Mouse (Mus musculus) MEL-GATA-1-ER (cell line): ENCODE data around the gene E330021D16Rik.
A peak's percentile ranks its signal among the peaks of the same experiment; 100 is the strongest.
"Not testable (repeated sequence)": the region's sequence is repeated elsewhere in the genome, so short reads cannot be mapped to it uniquely, and the experiment has no call there.

Experiments
- DNase-seq: peaks from one replicate; pipeline ENCODE4 v3.0.0-alpha.2; 2012; ENCODE audit warnings: low read depth; ENCODE audit errors: extremely low read depth

Gene E330021D16Rik

DNA sequence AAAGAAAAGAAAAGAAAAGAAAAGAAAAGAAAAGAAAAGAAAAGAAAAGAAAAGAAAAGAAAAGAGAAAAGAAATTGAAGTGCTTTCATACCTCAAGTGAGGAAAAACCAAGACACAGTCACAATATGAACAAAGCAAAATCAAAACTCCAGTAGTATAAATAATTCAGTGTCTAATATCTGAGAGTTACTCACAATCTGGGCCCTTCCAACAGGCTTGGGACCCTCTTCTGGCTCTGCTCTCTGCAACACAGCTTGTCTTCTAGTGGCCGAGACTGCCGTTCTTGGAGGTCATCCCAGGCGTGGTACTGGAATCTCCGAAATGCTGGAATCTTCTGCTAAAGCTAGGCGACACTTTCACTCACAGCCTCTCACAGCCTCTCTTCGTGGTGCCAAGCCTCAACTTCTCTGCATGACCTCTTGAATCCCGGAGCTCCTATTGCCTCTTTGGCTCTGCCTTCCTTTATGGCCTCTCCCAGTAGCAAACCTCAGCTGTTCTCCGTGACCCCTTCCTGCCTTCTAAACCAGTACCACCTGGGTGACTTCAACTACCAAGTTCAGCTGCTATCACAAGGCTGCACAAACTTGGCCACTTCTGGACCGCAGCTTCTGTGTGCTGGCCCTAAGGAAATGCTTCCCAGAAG, at the start of gene E330021D16Rik:
Gene E330021D16Rik (minus strand): TSS at position 437 of the 643 bp plus-strand sequence.
- DNase-seq, result no peak

DNA sequence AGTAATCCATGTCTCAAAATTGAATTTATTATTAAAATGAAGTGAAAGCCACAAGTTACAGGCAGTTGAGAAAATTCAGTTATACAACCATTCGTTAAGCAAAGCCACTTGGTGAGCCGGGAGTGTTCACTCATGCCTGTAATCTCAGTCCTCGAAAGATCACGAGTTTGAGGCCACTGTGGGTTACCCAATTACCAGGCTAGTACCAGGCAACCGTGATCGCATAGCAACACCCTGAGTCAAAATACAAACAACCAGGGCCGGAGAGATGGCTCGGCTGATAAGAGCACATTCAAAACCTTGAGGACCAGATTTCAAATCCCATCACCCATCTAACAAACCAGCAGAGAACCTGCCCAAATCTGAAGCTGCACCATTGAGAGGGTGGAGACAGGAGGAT, 49.7 kb upstream of the E330021D16Rik start:
- DNase-seq, result no peak

DNA sequence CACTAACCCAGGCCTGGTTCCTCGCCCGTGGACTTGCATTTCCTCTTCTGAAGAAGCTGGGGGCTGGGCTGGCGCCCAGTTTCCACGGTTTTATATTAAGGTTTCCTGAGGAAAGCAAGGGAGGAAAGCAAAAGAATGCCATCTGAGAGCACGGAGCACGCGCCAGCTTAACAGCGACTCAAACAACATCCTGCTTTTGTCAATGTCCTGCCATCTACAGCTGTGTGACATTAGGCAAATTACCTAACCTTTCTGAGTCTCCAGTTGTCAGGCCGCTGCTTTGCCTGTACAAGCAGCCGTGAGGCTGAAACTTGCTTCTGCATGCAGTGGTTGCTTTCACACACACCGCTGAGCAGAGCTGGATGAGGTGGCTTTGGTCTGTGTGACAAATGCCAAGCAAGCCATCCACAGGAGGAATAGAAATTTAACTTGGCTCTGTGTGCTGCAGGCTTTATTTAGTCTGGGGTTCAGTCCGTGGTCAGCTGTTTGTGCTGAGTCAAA, 48.8 kb upstream of the E330021D16Rik start:
- no peak for DNase-seq

DNA sequence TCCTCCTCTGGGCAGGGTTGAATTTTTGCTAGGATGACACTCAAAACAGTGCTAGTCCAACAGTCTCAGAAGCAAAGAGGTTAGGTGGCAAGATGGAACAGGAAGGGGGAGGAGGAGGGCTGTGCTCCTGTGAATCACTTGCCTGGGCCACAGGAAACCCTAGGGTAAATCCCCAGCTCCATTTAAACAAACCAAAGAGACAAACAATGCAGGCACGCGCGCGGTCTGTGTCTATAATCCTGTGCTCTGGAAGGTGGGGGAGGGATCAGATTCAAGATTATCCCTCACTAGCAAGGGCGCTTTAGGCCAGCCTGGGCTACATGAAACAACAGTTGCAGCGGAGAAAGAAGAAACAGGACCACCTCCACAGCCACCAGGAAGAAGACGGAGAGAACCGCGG, 48.1 kb upstream of the E330021D16Rik start:
- DNase-seq, result no peak

DNA sequence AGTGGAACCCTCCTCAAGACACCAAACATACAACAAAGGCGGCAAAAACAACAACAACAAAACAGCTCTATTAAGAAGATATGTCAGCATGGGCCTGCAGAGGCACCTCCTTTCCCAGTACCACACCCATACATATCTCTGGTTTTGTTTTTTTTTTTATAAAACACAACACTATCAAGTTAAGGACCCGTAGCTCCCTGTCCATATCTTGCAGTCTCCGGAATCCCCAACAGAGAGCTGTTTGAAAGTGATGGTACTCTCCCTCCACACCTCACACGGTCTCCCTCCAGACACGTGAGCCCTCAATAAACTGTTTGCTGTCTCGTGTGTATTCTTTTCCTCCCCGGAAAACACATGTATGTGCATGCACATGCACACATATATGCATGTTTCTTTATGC, 43.8 kb upstream of the E330021D16Rik start:
- DNase-seq, result no peak

DNA sequence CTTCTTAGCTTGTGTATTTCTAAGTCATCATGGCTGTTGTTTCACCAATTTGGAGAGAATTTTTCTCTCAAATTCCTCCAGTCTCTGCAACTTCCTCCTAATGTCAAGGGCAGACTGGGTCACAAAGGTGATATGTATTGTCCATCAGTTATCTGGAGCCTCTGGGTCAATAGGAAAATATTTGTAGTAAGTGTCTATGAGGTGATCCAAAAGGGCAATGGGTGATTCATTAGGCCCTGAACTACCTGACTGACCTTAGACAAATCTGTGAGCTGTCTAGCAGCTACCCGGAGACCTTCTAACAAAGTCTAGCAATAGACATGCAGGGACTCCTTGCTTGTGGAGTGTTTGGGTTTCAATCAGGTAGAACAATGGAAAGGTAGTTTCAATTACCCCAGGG, 40.9 kb upstream of the E330021D16Rik start:
- no peak for DNase-seq

DNA sequence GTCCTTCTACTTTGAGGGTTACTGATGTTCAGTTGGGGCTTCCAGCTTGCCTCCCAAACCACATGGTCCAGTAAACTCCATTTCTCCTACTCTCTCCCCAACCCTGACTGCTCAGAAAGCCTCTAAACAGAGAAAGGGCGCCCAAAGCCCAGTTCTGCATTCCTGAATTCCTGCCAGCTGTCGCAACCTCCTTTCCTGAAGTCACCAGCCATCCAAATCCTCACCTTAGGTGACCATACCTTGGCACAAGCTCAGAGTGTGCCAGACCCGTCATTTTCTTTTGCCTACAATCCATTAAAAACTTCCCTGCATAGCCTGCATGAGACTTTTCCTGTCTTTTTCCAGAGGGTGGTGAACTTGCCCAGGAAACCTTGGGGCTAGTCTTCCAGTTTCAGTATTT, 40.3 kb upstream of the E330021D16Rik start:
- DNase-seq, result no peak

DNA sequence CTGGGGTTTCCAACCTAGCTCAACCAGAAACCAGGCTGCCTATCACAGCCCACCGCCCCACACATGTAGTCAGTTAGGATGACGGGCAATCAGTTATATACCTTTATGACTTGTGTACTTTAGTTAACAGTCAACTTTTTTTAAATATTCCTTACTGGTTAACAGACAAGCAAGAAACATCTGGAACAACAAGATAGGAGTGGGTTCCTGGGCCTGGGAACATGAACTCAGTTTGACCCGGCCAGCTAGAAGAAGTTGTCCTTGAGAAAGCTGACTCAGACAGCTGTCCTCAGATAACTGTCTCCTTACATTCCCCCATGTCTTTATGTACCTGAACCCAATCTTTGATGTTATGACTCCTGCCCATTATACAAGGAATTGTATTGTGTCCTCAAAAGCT, 37.3 kb upstream of the E330021D16Rik start:
- no peak for DNase-seq

DNA sequence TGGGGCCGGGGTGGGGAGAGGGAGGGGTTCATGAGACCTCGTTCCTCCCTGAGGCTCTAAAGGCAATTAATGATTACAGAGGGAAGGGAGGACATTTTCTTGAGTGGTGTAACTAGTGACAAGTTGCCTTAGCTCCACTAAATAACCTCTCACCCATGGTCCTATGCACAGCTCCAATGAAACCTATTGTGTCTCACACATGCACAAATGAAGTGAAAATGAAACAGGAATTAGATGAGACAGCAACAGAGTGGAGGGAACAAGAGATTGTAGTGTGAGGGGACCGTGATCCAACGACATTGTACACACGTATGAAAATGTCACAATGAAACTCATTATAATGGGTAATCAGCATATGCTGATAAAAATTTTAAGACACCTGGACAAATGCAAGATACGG, 35.5 kb upstream of the E330021D16Rik start:
- DNase-seq, result no peak

DNA sequence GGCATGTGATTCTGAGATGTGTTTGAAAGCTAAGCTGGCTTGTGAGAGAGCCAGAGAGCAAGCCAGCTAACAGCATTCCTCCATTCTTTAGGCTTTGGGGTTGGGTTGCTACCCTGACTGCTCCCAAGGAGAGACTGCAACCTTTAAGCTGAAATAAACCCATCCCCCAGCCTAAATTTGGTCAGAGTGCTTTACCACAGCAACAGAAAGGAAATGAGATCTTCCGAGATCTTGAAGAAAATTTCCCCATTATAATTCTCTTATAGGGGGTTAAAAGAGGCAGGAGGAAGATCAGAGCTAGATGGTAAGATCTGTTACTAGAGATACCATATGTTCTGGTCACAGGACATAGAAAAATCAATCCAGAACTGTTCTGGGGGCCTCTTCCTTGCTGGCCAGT, 34.6 kb upstream of the E330021D16Rik start:
- DNase-seq, result no peak

DNA sequence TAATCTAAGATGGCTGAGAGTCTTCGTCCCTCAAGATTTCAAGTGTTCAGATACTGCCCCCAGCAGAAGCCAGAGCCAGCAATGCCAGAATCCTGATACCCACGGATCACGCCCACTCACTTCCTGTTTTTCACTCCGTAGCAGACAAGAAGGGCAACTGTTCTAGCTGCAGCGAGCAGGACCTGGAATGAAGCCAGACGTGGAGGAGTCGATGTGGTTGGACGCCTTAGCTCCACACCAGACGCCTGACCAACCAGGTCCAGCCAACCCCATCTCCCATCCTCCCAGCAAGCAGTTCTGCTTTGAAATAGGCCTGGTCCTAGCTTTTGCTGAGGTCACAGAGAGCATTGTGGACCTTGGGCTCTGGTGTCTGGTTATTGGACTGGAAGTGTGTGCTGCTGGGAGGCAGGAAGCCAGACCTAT, 33.9 kb upstream of the E330021D16Rik start:
- peak; percentile 94 for DNase-seq

DNA sequence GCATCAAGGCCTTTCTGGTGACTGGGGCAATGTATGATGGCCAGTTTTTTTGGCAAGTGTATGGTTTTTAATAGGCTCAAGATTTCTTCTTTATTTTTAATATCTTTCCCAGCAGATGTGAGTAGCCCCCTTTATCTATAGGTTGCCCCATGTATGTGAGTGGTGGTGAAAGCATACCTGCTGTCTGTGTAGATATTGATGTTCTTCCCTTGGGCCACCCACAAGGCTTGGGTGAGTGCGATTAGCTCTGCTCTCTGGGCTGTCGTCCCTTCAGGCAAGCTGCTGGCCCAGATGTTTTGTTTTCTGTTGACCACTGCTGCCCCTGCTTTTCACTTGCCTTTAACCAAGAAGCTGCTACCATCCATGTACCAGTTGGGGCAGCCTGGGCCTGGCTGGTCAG, 23.8 kb upstream of the E330021D16Rik start:
- not testable (repeated sequence) for DNase-seq

DNA sequence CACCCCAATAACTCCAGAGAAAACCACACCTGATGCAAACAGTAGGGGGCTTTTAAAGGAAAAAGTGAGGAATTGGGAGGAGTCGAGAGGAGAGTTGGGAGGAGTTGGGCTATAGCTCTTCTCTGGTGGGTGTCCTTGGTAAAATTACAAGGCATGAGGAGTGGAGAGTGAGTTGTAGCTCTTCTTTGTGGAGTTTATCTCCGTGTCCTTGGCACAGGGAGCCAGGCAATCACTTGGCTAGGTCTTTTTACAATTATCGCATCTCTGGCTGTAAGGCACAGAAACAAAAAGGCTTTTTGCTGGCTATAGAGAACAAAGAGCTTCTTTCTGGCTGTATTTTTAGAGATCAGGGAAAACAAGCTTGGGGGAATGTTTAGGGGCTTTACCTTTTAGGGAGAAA, 20.8 kb upstream of the E330021D16Rik start:
- DNase-seq, result not testable (repeated sequence)

DNA sequence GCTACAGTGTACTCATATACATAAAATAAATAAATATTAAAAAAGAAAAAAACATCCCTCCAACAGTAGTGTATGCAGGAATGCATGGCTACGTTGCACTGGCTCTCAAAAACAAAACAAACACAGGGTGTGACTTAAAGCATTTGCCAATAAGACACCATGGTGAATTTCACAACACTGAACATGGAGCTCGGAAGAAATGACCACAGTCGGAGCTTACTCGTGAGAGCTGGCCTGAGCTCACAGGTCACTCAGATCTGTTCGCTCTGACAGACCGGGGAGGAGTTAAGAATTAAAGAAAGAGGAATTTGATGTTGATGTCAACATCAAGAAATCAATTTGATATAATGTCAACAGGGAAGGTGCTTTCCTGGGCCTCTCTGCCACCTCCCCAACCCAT, 18.2 kb upstream of the E330021D16Rik start:
- DNase-seq, result no peak

DNA sequence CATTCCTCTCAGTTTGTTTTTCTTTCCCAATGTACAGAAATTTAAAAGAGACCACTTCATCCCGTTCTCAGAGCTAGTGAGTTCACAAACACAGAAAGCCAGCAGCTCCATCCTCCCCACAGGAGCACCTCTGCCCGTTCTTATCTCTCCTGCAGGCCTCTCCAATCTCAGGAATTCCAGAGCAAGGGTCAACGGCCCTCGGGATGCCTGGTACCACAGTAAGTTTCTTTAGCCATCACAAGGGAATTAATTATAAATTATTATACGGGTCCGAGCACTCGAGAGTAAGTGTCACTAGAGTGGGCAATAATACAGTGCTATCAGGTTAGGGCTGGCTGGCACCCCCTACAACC, 16.5 kb upstream of the E330021D16Rik start:
- DNase-seq, result no peak

DNA sequence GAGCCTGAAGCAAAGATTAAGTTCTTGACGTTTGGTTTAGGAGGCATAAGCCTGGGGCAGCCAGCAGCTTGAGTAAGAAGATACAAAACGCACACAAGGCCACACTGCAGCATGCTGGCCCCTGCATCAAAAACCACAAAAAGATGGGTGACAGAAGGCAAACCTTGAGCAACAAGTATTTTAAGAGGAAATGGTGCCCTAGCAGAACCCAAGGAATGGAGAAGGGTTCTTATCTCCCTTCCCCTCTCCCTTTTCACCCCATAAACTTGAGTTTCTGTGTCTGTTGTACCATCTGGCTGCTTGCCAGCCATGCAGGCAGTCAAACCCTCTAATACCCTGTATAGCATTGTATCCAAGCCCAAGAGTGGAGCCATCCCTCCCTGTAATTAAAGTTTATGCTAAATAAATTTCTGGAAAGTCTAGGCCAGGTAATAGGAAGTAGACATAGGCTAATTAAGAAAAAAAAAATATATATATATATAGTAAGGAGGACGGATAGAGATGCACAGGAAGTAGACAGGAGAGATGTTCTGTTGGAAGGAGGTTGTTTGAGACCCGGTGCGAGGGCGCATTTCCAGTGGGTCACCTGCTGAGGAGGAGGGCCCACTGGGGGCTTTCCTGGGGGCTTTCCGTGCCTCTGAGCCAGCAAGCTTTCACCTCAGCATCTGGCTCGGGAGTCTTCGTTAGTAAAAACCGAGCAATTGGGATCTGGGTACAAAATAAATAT, 16.0 kb upstream of the E330021D16Rik start:
- DNase-seq, result peak; percentile 92

DNA sequence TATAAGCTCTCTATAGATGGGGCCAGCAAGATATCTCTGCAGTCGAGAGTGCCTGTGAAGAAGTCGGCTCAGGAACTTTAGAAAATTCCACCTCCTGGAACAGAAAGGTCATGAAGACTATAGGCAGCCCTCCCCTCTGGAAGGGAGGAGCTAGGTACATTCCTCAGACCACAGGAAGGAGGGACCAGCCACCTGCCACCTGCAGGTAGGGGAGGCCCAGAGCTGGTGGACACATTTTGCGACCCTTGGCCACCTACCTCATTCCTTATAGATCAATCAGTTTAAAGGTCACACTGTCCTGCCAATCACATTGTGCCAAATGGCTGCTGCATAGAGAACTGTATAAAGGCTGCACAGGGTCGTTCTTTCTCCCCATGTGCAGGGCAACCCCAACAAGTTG, 14.1 kb upstream of the E330021D16Rik start:
- DNase-seq, result no peak

DNA sequence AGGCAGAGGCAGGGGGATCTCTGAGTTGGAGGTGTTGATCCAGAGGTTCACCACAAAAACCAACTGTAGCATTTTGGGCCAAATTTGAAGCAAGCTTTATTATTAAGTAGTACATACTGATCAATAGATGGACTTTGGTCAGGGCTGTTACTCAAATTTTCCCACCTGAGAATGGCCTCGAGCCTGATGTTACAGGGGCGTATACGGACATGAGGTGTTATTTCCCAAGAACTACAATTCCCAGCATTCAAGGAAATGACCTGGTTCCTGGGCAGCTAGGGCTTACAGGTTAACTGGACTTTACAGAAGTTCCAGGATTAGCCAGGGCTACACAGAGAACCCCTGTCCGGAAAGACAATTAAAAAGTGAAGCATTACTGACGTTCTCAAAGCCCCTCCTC, 13.0 kb upstream of the E330021D16Rik start:
- DNase-seq, result no peak

DNA sequence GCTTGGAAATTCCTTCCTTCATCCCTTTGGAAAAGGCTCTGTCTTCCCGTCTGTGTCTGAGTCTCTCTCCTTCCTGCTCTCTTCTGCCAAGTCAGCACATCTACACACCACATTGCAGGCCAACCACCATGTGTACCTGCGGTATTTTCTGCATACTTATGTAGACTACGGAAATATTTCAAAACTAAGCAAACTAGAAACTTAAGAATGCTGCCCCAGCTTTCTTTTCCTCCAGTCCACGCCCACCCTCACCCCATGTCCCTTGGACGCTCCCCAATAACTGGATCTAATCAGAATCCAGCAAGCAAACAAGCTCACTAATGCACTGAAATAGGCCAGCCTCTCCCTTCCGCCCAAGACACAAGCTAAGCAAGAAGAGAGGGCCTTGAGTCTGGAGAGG, 11.9 kb upstream of the E330021D16Rik start:
- DNase-seq, result no peak

DNA sequence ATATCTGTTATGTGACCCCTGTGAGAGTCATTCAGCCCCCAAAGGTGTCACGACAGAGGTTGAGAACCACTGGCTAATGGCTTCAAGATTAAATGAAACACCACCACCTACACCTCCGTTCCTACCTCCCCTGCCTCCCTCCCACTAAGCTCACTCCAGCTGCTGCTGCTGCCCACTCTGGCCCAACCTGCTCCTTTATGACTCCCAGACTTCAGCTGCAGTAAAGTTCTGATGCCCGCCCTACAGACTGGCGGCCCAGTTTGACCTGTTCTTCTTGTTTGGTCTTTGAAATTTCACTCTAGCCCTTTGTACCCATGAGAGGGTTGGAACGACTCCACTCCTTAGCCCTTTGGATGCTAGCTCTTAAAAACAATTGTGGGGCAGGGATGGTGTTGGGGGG, 10.6 kb upstream of the E330021D16Rik start:
- DNase-seq, result no peak

DNA sequence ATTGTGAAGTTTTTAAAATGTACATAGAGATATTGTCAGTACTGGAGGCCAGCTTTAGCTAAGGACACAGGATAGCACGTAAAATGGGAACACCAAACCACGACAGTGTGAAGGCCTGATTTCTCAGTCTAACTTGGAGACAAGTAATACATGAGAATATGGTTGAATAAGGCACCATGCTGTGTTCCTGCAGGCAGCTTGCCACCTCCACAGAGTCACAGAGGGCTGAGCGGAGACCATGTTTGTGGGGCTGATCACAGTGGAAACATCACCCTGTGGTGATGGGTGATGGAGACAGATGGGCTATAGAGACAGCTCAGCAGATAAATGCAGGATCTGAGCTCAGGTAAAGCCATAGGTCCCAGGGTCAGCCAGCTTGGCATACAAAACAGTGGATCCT, 8.8 kb upstream of the E330021D16Rik start:
- no peak for DNase-seq

DNA sequence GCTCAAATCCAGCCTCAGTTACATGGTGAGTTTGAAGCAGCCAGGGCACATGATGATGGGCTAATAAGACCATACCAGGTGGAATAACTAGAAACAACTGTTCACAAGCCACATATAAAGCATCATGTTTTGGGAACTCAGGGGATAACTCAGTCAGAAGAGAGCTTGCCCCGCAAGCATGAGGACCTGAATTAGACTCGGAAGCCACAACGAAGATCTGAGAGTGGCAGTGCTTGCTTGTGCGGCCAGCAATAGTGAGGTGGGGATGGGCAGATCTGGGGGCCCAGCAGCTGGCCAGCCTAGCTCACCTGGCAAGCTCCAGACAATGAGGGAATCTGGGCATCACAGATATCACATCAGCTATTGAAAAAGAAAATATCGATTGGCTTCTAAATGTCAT, 7.8 kb upstream of the E330021D16Rik start:
- DNase-seq, result no peak
